Mouse (Mus musculus) bone marrow, adult 2 months (tissue): ENCODE measurements at regions not wholly inside any gene's neighbourhood (a gene's known extent, or its start where the extent isn't known, plus 50 kb on each side); places are given as distances from the start of the nearest gene placed in this dataset.

Experiments used
- H3K27ac ChIP-seq: fragments of 200-500 bp; 2 replicates; pipeline ENCODE4 v1.5.1; 2012; ENCODE audit warnings: low read depth, mild to moderate bottlenecking, control low read depth, inconsistent platforms, low read length; ENCODE audit not compliant: control insufficient read depth, poor library complexity, insufficient read depth
- H3K4me1 ChIP-seq: fragments of 200-500 bp; 2 replicates; pipeline ENCODE4 v1.6.1; 2011; ENCODE audit warnings: low read length; ENCODE audit not compliant: control insufficient read depth, insufficient read depth
- H3K4me3 ChIP-seq: fragments of 200-500 bp; replicated peaks from 2 replicates; pipeline ENCODE3; 2011; ENCODE audit warnings: mild to moderate bottlenecking, low read depth, low read length, control low read depth; ENCODE audit not compliant: control insufficient read depth
- CTCF ChIP-seq: fragments of 200-500 bp; IDR thresholded peaks from 2 replicates; pipeline ENCODE4 v1.5.1; 2011; ENCODE audit warnings: low read length, control low read depth; ENCODE audit not compliant: control insufficient read depth, insufficient read depth
- POLR2A ChIP-seq: fragments of 200-500 bp; IDR thresholded peaks from 2 replicates; pipeline ENCODE4 v1.6.1; 2011; ENCODE audit warnings: low read depth, mild to moderate bottlenecking, control low read depth, low read length, borderline replicate concordance; ENCODE audit not compliant: control insufficient read depth
- WGBS: fragments of 180-500 bp; shearing (Covaris S2); methylation state at CpG from one replicate; pipeline ENCODE4 v1.1.7; 2018; 5-methylcytosine and 5-hydroxymethylcytosine counted together

DNA sequence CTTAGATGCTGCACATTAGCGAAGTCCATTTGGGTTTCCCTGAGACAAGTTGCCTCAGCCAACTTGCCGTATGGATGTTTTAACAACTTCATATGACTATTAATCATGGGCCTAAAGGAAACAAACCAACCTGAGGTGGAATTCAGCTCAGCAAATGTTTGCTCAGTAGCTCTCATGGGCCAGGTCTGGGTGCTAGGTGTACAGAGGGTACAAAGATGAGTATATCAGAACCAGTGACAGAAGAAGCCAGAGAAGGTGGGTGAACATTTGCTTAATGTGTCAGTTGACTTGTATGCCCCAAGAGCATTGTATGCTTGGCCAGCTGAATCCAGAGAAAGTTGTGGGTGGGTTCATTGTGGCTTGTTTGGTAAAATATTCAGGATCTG is 53.8 kb upstream of the Bmp2 start:
- H3K27ac ChIP-seq: no peak overlapping the region
- 49% methylated on average over 2 of the region's 2 CpGs for WGBS
- TF ChIP-seq CTCF: no peak
- no peak for TF ChIP-seq POLR2A
- no peak overlapping the region for H3K4me3 ChIP-seq
- H3K4me1 ChIP-seq: no peaks in the 10 kb centered on the region; the same call in 1 of the 2 replicates

DNA sequence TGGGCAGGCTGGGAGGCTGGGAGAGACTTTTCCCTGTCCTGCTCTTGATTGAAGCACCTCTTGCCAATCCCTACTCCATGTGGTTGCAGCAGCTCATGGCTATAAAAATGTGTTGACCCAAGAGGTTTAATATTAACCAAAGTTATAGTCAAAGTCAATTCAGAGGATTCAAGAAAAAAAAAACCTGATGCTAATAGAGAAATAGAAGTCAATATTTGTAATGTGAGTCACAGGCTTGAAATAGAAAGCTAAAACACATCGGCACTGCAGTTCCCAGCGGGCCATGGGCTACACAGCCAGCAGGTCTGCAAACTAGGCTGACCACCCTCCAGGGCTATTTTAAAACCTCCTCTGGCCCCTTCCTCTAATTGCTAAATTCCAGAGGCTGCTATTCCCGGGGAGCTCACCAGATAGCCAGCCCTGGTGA is 53.2 kb upstream of the Bmp2 start:
- Histone ChIP-seq H3K4me1 (no peaks in the 10 kb centered on the region; the same call in 1 of the 2 replicates), H3K4me3 (no peak overlapping the region), H3K27ac (no peak overlapping the region)
- TF ChIP-seq CTCF (no peak), POLR2A (no peak)
- 78% methylated on average over 3 of the region's 3 CpGs for WGBS

DNA sequence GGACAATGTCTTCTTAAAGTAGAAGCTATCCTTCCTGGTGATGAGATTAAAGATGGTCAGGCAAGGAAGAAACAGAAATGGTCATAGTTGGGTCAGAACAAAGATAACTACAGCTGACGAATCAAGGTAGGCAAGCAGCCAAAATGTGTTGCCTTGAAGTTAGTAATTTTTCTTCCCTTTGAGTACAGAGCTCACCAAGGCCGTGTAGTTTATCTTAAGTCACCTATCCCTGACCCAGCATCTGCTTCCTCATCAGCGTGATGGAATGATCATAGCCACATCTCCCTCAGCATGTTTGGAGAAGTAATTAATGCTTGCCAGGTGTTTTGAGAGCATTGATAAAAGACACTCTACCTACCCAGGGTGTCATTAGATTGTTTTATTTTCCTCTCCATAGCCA is 52.1 kb upstream of the Bmp2 start:
- Histone ChIP-seq H3K4me1 (no peaks in the 10 kb centered on the region; the same call in 1 of the 2 replicates), H3K4me3 (no peak overlapping the region), H3K27ac (no peak overlapping the region)
- no peak for TF ChIP-seq CTCF
- 49% methylated on average over 3 of the region's 3 CpGs for WGBS
